In the genomic region with DNA sequence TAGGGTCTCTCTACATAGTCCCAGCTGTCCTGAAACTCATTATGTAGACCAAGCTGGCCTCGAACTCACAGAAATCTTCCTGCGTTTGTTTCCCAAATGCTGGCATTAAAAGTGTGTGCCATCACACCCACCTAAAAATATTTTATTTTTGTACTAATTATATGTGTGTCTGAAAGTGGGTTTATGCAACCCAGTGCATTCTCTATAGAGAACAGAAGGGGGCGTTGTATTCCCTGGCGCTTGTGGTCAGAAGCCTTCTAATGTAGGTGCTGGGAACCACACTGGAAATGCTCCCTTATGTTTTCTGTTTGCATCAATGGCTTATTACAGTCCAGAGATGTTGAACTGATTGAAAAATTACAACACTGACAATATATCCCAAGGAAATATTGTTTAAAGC, we compare ENCODE assay signal across 7 mouse cellular contexts. TPM values are rescaled to one million over a fixed set of nuclear protein-coding genes. Genes with fewer than 3 reads are reported as not detected.
A peak's percentile ranks its signal among the peaks of the same experiment; 100 is the strongest.
DNase-seq lines count a peak whose midpoint lies in the region; ATAC-seq lines count a peak whose summit lies in the region.

No protein-coding gene starts in this region.

- peaks cover 5% of the 10 kb centered on the region; the same call in 1 of the 2 replicates for H3K4me1 ChIP-seq in kidney, embryonic 16.5 days (ENCODE audit: insufficient read depth, low read length)
- peaks cover 19% of the 10 kb centered on the region for H3K4me1 ChIP-seq in hindbrain, embryonic 15.5 days (replicated peaks)
- peaks cover 13% of the 10 kb centered on the region for H3K4me1 ChIP-seq in midbrain, embryonic 16.5 days (ENCODE audit: control insufficient read depth, insufficient read depth, low read length)

- no peak for DNase-seq in kidney, adult 18-20 months
- DNase-seq in T-cell, adult 2 months (ENCODE audit: low spot score), result peak; percentile 23
- no peak for DNase-seq in gastrocnemius, postnatal 25 days
- no peak for DNase-seq in left cerebral cortex, adult 18-20 months (ENCODE audit: low spot score in 2 of 2)

- H3K27ac ChIP-seq in kidney, embryonic 16.5 days (ENCODE audit: low read length), result no peak overlapping the region
- no peak overlapping the region for H3K27ac ChIP-seq in hindbrain, embryonic 15.5 days (replicated peaks)
- no peak overlapping the region for H3K27ac ChIP-seq in midbrain, embryonic 16.5 days (ENCODE audit: low read length)

- H3K27me3 ChIP-seq in kidney, embryonic 16.5 days (ENCODE audit: insufficient read depth, low read length), result no peaks in the 10 kb centered on the region
- no peaks in the 10 kb centered on the region for H3K27me3 ChIP-seq in hindbrain, embryonic 15.5 days
- no peaks in the 10 kb centered on the region for H3K27me3 ChIP-seq in midbrain, embryonic 16.5 days (ENCODE audit: control insufficient read depth, insufficient read depth, low read depth, low read length)

- 53% methylated on average over 4 of the region's 4 CpGs for WGBS in kidney, embryonic 16.5 days
- WGBS in hindbrain, embryonic 15.5 days, result 51% methylated on average over 4 of the region's 4 CpGs
- 57% methylated on average over 4 of the region's 4 CpGs for WGBS in midbrain, embryonic 16.5 days

- H3K36me3 ChIP-seq in kidney, embryonic 16.5 days (ENCODE audit: insufficient read depth, low read length), result no peaks in the 10 kb centered on the region
- 0 out of 2 replicates have a peak, but pooled peaks cover 4% of the 10 kb centered on the region for H3K36me3 ChIP-seq in hindbrain, embryonic 15.5 days
- 0 out of 2 replicates have a peak, but pooled peaks cover 2% of the 10 kb centered on the region for H3K36me3 ChIP-seq in midbrain, embryonic 16.5 days (ENCODE audit: control insufficient read depth, insufficient read depth, low read length)

- H3K9ac ChIP-seq in kidney, embryonic 16.5 days (replicated peaks; ENCODE audit: low read length), result no peak overlapping the region
- H3K9ac ChIP-seq in hindbrain, embryonic 15.5 days, result no peak overlapping the region
- no peak overlapping the region for H3K9ac ChIP-seq in midbrain, embryonic 16.5 days (ENCODE audit: low read depth, low read length)

- H3K4me2 ChIP-seq in kidney, embryonic 16.5 days (replicated peaks; ENCODE audit: low read depth, low read length), result 0 out of 2 replicates have a peak overlapping the region, but pooled peaks have one; percentile 26
- H3K4me2 ChIP-seq in hindbrain, embryonic 15.5 days, result peak overlapping the region; percentile 93
- H3K4me2 ChIP-seq in midbrain, embryonic 16.5 days (ENCODE audit: low read length), result peak overlapping the region; percentile 41

- no peak for ATAC-seq in kidney, embryonic 16.5 days (ENCODE audit: low FRiP score, low TSS enrichment)
- no peak for ATAC-seq in hindbrain, embryonic 15.5 days (ENCODE audit: low FRiP score, low read depth)
- ATAC-seq in midbrain, embryonic 16.5 days, result no peak

- H3K9me3 ChIP-seq in kidney, embryonic 16.5 days (ENCODE audit: low read length), result no peaks in the 10 kb centered on the region
- no peaks in the 10 kb centered on the region for H3K9me3 ChIP-seq in hindbrain, embryonic 15.5 days
- no peaks in the 10 kb centered on the region for H3K9me3 ChIP-seq in midbrain, embryonic 16.5 days (replicated peaks; ENCODE audit: control insufficient read depth, low read length, poor library complexity, severe bottlenecking)

- H3K4me3 ChIP-seq in kidney, embryonic 16.5 days (ENCODE audit: low read length), result no peak overlapping the region
- no peak overlapping the region for H3K4me3 ChIP-seq in hindbrain, embryonic 15.5 days
- no peak overlapping the region; the same call in 1 of the 2 replicates for H3K4me3 ChIP-seq in midbrain, embryonic 16.5 days (ENCODE audit: low read depth, low read length)

RNA-seq across cellular contexts. Expression of a gene that starts 0.5 kb away (rescaled TPM):
- polyA plus RNA-seq in kidney, embryonic 16.5 days (2015; fragmentation: Nextera tagmentation; extraction: Ambion mirVana), result 5.3 and 5.8 TPM in 2 replicates
- polyA plus RNA-seq in hindbrain, embryonic 15.5 days (2015; fragmentation: Nextera tagmentation; extraction: Ambion mirVana), result 12.4 and 14.1 TPM in 2 replicates
- polyA plus RNA-seq in midbrain, embryonic 16.5 days (2015; fragmentation: Nextera tagmentation; extraction: Ambion mirVana), result 12.9 and 13.1 TPM in 2 replicates
- total RNA-seq in gastrocnemius, postnatal 25 days (2021), result 1 to 10 TPM; 2.9 to 4.2 TPM
- 10 to 100 TPM; 24.8 to 25.6 TPM for total RNA-seq in left cerebral cortex, adult 18-20 months (2021)

RNA-seq across cellular contexts. Expression of a gene that starts 5.8 kb away (rescaled TPM):
- 27.3 and 31.0 TPM in 2 replicates for polyA plus RNA-seq in kidney, embryonic 16.5 days (2015; fragmentation: Nextera tagmentation; extraction: Ambion mirVana)
- 30.7 and 30.9 TPM in 2 replicates for polyA plus RNA-seq in hindbrain, embryonic 15.5 days (2015; fragmentation: Nextera tagmentation; extraction: Ambion mirVana)
- polyA plus RNA-seq in midbrain, embryonic 16.5 days (2015; fragmentation: Nextera tagmentation; extraction: Ambion mirVana), result 38.8 and 38.9 TPM in 2 replicates
- 10 to 100 TPM; 20.4 to 21.3 TPM for total RNA-seq in gastrocnemius, postnatal 25 days (2021)
- 10 to 100 TPM; 43.2 to 45.0 TPM for total RNA-seq in left cerebral cortex, adult 18-20 months (2021)

RNA-seq across cellular contexts. Expression of a gene that starts 31.9 kb away (rescaled TPM):
- 49.3 and 55.6 TPM in 2 replicates for polyA plus RNA-seq in kidney, embryonic 16.5 days (2015; fragmentation: Nextera tagmentation; extraction: Ambion mirVana)
- polyA plus RNA-seq in hindbrain, embryonic 15.5 days (2015; fragmentation: Nextera tagmentation; extraction: Ambion mirVana), result 74.5 and 77.2 TPM in 2 replicates
- polyA plus RNA-seq in midbrain, embryonic 16.5 days (2015; fragmentation: Nextera tagmentation; extraction: Ambion mirVana), result 79.1 and 83.2 TPM in 2 replicates
- 10 to 100 TPM; 12.5 to 16.6 TPM for total RNA-seq in gastrocnemius, postnatal 25 days (2021)
- 10 to 100 TPM; 63.0 to 64.6 TPM for total RNA-seq in left cerebral cortex, adult 18-20 months (2021)

Comparison
In these comparisons a context has a peak if more than half of its experiments do, and no peak if none do; other contexts are left out.
1. H3K4me2 ChIP-seq: peak in every context shown above with its lines; median percentile 93 in hindbrain, embryonic 15.5 days; 41 in midbrain, embryonic 16.5 days; 26 in kidney, embryonic 16.5 days.